Mouse (Mus musculus) myocyte (in vitro differentiated cells): ENCODE data around the gene Mdp1. TPM values are rescaled to one million over a fixed set of nuclear protein-coding genes. Genes with fewer than 3 reads are reported as not detected.

Experiments used
- H3K27me3 ChIP-seq: one replicate; pipeline ENCODE4 v1.6.1; 2011; ENCODE audit not compliant: control insufficient read depth, insufficient read depth, insufficient read length
- H3K36me3 ChIP-seq: one replicate; pipeline ENCODE4 v1.6.1; 2011; ENCODE audit not compliant: control insufficient read depth, insufficient read depth
- H3K4me2 ChIP-seq: one replicate; pipeline ENCODE4 v1.6.1; 2011; ENCODE audit warnings: low read depth, control low read depth
- H3K4me3 ChIP-seq: one replicate; pipeline ENCODE4 v1.5.1; 2011; ENCODE audit warnings: mild to moderate bottlenecking, control low read depth, moderate library complexity
- H3K79me2 ChIP-seq: one replicate; pipeline ENCODE4 v1.6.1; 2011; ENCODE audit not compliant: control insufficient read depth, insufficient read depth
- H3ac ChIP-seq: one replicate; pipeline ENCODE4 v1.6.1; 2011; ENCODE audit not compliant: control insufficient read depth, insufficient read length
- CEBPB ChIP-seq: IDR thresholded peaks from 2 replicates; pipeline ENCODE4 v1.6.1; 2011; ENCODE audit warnings: mild to moderate bottlenecking, moderate library complexity; ENCODE audit not compliant: poor library complexity, insufficient read depth, severe bottlenecking
- E2F4 ChIP-seq: IDR thresholded peaks from one replicate; pipeline ENCODE4 v1.6.1; 2011; ENCODE audit warnings: mild to moderate bottlenecking, control low read depth, moderate library complexity; ENCODE audit not compliant: insufficient read depth
- MAX ChIP-seq: IDR thresholded peaks from one replicate; pipeline ENCODE4 v1.6.1; 2011; ENCODE audit warnings: low read depth, mild to moderate bottlenecking, control low read depth
- MYOD1 ChIP-seq, 3 experiments: IDR thresholded peaks; one replicate each; pipeline ENCODE4 v1.6.1; 2011; ENCODE audit warnings: control low read depth in 2 of 3, low read depth in 2 of 3, mild to moderate bottlenecking in 2 of 3, moderate library complexity in 1 of 3; ENCODE audit not compliant: insufficient read length in 2 of 3, control insufficient read depth in 1 of 3
- MYOG ChIP-seq, 3 experiments: IDR thresholded peaks; one replicate each; pipeline ENCODE4 v1.6.1; 2011; ENCODE audit warnings: control low read depth in 2 of 3, low read depth in 2 of 3, mild to moderate bottlenecking in 2 of 3; ENCODE audit not compliant: insufficient read length in 2 of 3, control insufficient read depth in 1 of 3, insufficient read depth in 1 of 3
- POLR2A ChIP-seq: IDR thresholded peaks from one replicate; pipeline ENCODE4 v1.6.1; 2011; ENCODE audit warnings: low read depth, mild to moderate bottlenecking, control low read depth, moderate library complexity; ENCODE audit not compliant: insufficient read length
- POLR2AphosphoS2 ChIP-seq: IDR thresholded peaks from one replicate; pipeline ENCODE4 v1.6.1; 2011; ENCODE audit warnings: low read depth, control low read depth; ENCODE audit not compliant: insufficient read length
- REST ChIP-seq: IDR thresholded peaks from one replicate; pipeline ENCODE4 v1.6.1; 2011; ENCODE audit warnings: mild to moderate bottlenecking, control low read depth, moderate library complexity; ENCODE audit not compliant: insufficient read depth, insufficient read length
- SRF ChIP-seq: IDR thresholded peaks from one replicate; pipeline ENCODE4 v1.6.1; 2011; ENCODE audit warnings: low read depth; ENCODE audit not compliant: control insufficient read depth, insufficient read length
- TCF12 ChIP-seq: IDR thresholded peaks from one replicate; pipeline ENCODE4 v1.6.1; 2011; ENCODE audit warnings: mild to moderate bottlenecking, control low read depth; ENCODE audit not compliant: poor library complexity, insufficient read depth, severe bottlenecking
- TCF3 ChIP-seq: IDR thresholded peaks from one replicate; pipeline ENCODE4 v1.6.1; 2011; ENCODE audit warnings: low read depth, control low read depth; ENCODE audit not compliant: insufficient read length
- USF1 ChIP-seq: IDR thresholded peaks from one replicate; pipeline ENCODE4 v1.6.1; 2011; ENCODE audit warnings: low read depth, mild to moderate bottlenecking, control low read depth, moderate library complexity
- polyA plus RNA-seq: library from polyadenylated mRNA; unstranded; fragments of >200 nt; fragmentation: generic; extraction: Trizol; gene quantifications from one replicate; pipeline ENCODE4 v1.2.1, GENCODE M21; 2012; ENCODE audit warnings: missing spikeins

The Mdp1 gene
- polyA plus RNA-seq, 1 experiment = 21.3 TPM

DNA sequence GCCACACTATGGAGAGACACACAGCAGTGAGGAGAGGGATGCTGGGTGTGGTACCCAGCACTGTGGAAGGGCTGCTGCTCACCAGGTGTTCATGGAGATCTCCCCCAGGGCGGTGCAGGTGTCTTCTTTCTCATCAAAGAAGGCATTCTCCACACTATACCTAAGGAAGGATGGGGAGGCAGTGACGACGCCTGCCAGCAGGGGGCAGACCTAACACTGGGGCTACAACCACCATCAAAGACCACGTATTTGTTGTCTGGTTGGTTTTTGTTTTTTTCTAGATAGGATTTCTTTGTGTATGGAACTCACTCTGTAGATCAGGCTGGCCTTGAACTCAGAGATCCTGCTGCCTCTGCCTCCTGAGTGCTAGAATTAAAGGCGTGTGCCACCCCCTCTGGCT, 31.0 kb downstream of the Mdp1 start:
- TF ChIP-seq CEBPB (no peak), TCF12 (no peak), TCF3 (no peak), REST (no peak), POLR2AphosphoS2 (no peak), E2F4 (no peak), POLR2A (no peak), SRF (no peak), USF1 (no peak), MAX (no peak), MYOG (IDR thresholded peaks at IDR 0.05; ENCODE audit: control insufficient read depth in 1 of 3, insufficient read depth in 1 of 3, insufficient read length in 2 of 3, low read depth in 2 of 3) (no peak), MYOD1 (IDR thresholded peaks at IDR 0.05; ENCODE audit: control insufficient read depth in 1 of 3, insufficient read length in 2 of 3, low read depth in 2 of 3) (no peak)
- Histone ChIP-seq H3K4me3 (no peak overlapping the region), H3K79me2 (no peaks in the 10 kb centered on the region), H3K27me3 (no peaks in the 10 kb centered on the region), H3K36me3 (peaks cover 24% of the 10 kb centered on the region), H3ac (no peak overlapping the region), H3K4me2 (no peak overlapping the region)

GRCm38 (mm10) chr14:55628077-55628827, 32.1 kb downstream of the Mdp1 start:
- no peaks in the 10 kb centered on the region for H3K27me3 ChIP-seq
- no peak overlapping the region for H3K4me2 ChIP-seq
- H3ac ChIP-seq = no peak overlapping the region
- no peak for TF ChIP-seq CEBPB
- H3K36me3 ChIP-seq = peaks cover 16% of the 10 kb centered on the region
- H3K4me3 ChIP-seq = no peak overlapping the region
- no peaks in the 10 kb centered on the region for H3K79me2 ChIP-seq

- no peaks in the 10 kb centered on the region for H3K36me3 ChIP-seq
- no peak overlapping the region for H3ac ChIP-seq
- no peak overlapping the region for H3K4me3 ChIP-seq
- no peaks in the 10 kb centered on the region for H3K79me2 ChIP-seq
- TF ChIP-seq POLR2AphosphoS2 (no peak), TCF3 (no peak), MYOG (IDR thresholded peaks at IDR 0.05; ENCODE audit: control insufficient read depth in 1 of 3, insufficient read depth in 1 of 3, insufficient read length in 2 of 3, low read depth in 2 of 3) (no peak), MYOD1 (IDR thresholded peaks at IDR 0.05; ENCODE audit: control insufficient read depth in 1 of 3, insufficient read length in 2 of 3, low read depth in 2 of 3) (no peak), TCF12 (no peak), E2F4 (no peak), CEBPB (no peak), USF1 (no peak), REST (no peak)
- no peaks in the 10 kb centered on the region for H3K27me3 ChIP-seq
- H3K4me2 ChIP-seq = no peak overlapping the region
Observed at GRCm38 (mm10) chr14:55618486-55619195, 41.7 kb downstream of the Mdp1 start.

GRCm38 (mm10) chr14:55617822-55618221, 42.5 kb downstream of the Mdp1 start, which contains the start of gene Rec8:
Rec8 (plus strand) TSS chr14:55618037.
- no peak within 1 kb of the TSS for H3K4me3 ChIP-seq
- H3ac ChIP-seq = no peak within 1 kb of the TSS
- H3K27me3 ChIP-seq = no peaks in the 10 kb centered on the region
- TF ChIP-seq SRF (no peak), POLR2AphosphoS2 (no peak), TCF12 (no peak), REST (no peak), MAX (no peak), MYOD1 (IDR thresholded peaks at IDR 0.05; ENCODE audit: control insufficient read depth in 1 of 3, insufficient read length in 2 of 3, low read depth in 2 of 3) (no peak), POLR2A (no peak), TCF3 (no peak), USF1 (no peak)
- H3K79me2 ChIP-seq = no peaks in the 10 kb centered on the region
- H3K36me3 ChIP-seq = no peaks in the 10 kb centered on the region
- H3K4me2 ChIP-seq = no peak within 1 kb of the TSS

DNA sequence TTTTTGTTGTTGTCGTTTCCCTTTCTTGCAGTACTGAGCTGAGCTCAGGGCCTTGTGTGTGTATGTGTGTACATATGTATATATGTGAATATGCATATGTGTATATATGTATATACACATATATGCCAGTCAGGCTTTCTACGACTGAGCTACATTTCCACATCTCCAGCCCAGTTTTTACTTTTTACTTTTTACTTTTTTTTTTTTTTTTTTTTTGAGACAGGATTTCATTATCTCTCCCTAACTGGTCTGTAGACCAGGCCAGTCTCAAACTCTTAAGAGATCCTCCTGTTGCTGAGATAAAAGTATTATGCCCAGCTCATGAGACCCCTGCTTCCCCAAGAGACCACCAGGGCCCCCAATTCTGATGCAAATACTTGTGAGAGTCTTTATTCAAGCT, 43.5 kb downstream of the Mdp1 start:
- TF ChIP-seq REST (no peak), TCF3 (no peak), MAX (no peak), POLR2AphosphoS2 (no peak), MYOG (IDR thresholded peaks at IDR 0.05; ENCODE audit: control insufficient read depth in 1 of 3, insufficient read depth in 1 of 3, insufficient read length in 2 of 3, low read depth in 2 of 3) (no peak), POLR2A (no peak), TCF12 (no peak), E2F4 (no peak), USF1 (no peak), MYOD1 (IDR thresholded peaks at IDR 0.05; ENCODE audit: control insufficient read depth in 1 of 3, insufficient read length in 2 of 3, low read depth in 2 of 3) (no peak), CEBPB (no peak), SRF (no peak)
- Histone ChIP-seq H3K27me3 (no peaks in the 10 kb centered on the region), H3ac (no peak overlapping the region), H3K4me3 (no peak overlapping the region), H3K36me3 (no peaks in the 10 kb centered on the region), H3K79me2 (no peaks in the 10 kb centered on the region), H3K4me2 (no peak overlapping the region)
